Mouse (Mus musculus) ES-Bruce4 (cell line): ENCODE results near the gene Gm5134.

Experiments
- CTCF ChIP-seq: IDR thresholded peaks from one replicate; pipeline ENCODE4 v1.8.1; 2011; ENCODE audit warnings: low read depth, low read length
- EP300 ChIP-seq: IDR thresholded peaks from 2 replicates; pipeline ENCODE4 v1.6.1; 2011; ENCODE audit warnings: low read depth, low read length; ENCODE audit not compliant: insufficient read depth
- POLR2A ChIP-seq: IDR thresholded peaks from one replicate; pipeline ENCODE4 v1.8.1; 2011; ENCODE audit warnings: low read length; ENCODE audit not compliant: insufficient read depth

DNA sequence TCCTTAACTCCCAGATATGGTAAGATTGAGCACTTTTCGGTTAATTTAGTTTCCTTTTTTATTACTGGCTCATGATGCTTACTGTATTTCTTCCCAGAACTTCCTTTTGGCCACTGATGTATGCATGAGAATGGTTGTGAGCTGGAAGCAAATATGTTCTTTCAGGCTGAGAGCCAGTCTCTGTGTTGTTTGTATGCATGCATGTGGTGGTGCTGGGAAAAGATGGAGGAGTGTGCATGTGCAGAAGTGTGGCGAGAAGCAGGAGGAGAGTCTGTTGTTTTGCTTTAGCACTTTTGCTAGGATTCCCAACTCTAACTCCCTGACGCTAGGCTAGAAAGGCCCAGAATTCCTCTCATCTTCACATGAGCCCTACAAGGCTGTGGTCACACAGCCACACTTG is 25.1 kb downstream of the Gm5134 start:
- TF ChIP-seq CTCF (no peak), POLR2A (no peak), EP300 (no peak)
